Mouse (Mus musculus): ENCODE data around the gene Cacna1c. TPM values are rescaled to one million over a fixed set of nuclear protein-coding genes. Genes with fewer than 3 reads are reported as not detected.

Gene Cacna1c
- polyA plus RNA-seq, 1 experiment = not detected

DNA sequence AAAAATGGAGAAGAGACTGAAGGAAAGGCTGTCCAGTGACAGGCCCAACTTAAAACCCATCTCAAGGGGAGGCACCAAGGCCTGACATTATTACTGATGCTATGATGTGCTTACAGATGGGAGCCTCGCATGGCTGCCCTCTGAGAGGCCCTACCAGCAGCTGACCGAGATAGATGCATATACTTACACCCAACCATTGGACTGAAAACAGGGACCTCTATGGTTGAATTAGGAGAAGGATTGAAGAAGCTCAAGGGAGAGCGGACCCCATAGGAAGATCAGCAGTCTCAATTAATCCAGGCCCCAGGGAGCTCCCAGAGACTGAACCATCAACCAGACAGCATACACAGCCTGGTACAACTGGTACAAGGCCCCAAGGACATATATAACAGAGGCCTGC is 628.4 kb downstream of the Cacna1c start:
- TF ChIP-seq POLR2AphosphoS2 (IDR thresholded peaks at IDR 0.05; ENCODE audit: insufficient read length, low read depth) (no peak), CEBPB (IDR thresholded peaks at IDR 0.05; ENCODE audit: insufficient read depth, poor library complexity, severe bottlenecking) (no peak), POLR2A (IDR thresholded peaks at IDR 0.05; ENCODE audit: insufficient read length, low read depth) (no peak), SRF (IDR thresholded peaks at IDR 0.05; ENCODE audit: control insufficient read depth, insufficient read length, low read depth) (no peak), REST (IDR thresholded peaks at IDR 0.05; ENCODE audit: insufficient read depth, insufficient read length) (no peak), E2F4 (IDR thresholded peaks at IDR 0.05; ENCODE audit: insufficient read depth) (no peak), TCF12 (IDR thresholded peaks at IDR 0.05; ENCODE audit: insufficient read depth, poor library complexity, severe bottlenecking) (no peak)
- no peak overlapping the region for H3K4me3 ChIP-seq
- no peaks in the 10 kb centered on the region for H3K27me3 ChIP-seq (ENCODE audit: control insufficient read depth, insufficient read depth, insufficient read length)
- no peak overlapping the region for H3K4me2 ChIP-seq (ENCODE audit: low read depth)
- no peaks in the 10 kb centered on the region for H3K36me3 ChIP-seq (ENCODE audit: control insufficient read depth, insufficient read depth)
- no peak overlapping the region for H3ac ChIP-seq (ENCODE audit: control insufficient read depth, insufficient read length)
- peaks cover 3% of the 10 kb centered on the region for H3K79me2 ChIP-seq (ENCODE audit: control insufficient read depth, insufficient read depth)

DNA sequence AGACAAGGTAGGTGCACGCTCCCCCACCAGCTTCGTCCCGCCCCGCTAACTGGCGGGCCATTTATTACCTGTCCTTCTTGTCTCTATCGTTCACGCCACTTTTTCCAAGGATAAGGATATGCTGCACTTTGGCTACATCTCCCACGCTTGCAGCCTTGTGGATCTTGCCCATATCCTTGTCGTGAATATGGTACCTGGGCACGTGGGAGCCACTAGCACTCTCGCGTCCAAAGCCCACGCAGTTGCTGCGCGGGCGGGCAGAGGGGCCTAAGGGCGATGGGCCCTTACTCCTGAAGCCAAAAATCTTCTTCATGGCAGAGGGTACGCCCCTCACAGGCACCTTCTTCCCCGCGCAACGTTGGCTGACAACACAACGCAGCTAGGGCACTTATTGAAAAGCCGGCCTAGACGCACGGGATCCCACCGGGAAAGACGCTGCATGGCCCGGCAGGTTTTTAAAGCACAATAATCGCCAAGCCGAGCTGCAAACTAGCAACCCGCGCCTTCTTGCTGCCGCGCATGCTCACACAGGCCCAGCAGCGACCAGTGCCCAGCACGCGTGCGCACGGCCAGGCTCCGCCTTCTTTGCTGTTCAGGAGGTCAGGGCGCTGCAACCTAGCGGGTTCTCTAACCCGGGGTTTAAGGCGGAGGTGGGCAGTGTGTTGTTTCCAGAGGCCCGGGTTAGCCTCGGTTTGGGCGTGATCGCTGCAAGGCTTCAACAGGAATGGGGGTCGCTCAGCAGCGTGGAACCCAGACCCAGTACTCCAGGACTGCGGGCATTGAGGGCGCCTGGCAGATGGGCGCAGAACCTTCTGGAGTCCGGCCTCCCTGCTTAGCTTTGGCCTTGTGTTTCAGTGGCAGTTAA is 634.2 kb downstream of the Cacna1c start, which contains the start of gene Ankrd26:
TSS of gene Ankrd26 (minus strand) at position 482 of the 865 bp plus-strand sequence.
- Histone ChIP-seq H3ac (ENCODE audit: control insufficient read depth, insufficient read length) (peak within 1 kb of the TSS; percentile 17), H3K36me3 (ENCODE audit: control insufficient read depth, insufficient read depth) (peaks cover 6% of the 10 kb centered on the region), H3K4me3 (peak within 1 kb of the TSS; percentile 77), H3K79me2 (ENCODE audit: control insufficient read depth, insufficient read depth) (peaks cover 7% of the 10 kb centered on the region), H3K4me2 (ENCODE audit: low read depth) (peak within 1 kb of the TSS; percentile 81), H3K27me3 (ENCODE audit: control insufficient read depth, insufficient read depth, insufficient read length) (no peaks in the 10 kb centered on the region)
- TF ChIP-seq MYOG (IDR thresholded peaks at IDR 0.05; ENCODE audit: control insufficient read depth in 1 of 3, insufficient read depth in 1 of 3, insufficient read length in 2 of 3, low read depth in 2 of 3) = no peak
- peak; percentile 12 for TF ChIP-seq SRF (IDR thresholded peaks at IDR 0.05; ENCODE audit: control insufficient read depth, insufficient read length, low read depth)
- peak; percentile 90 for TF ChIP-seq POLR2A (IDR thresholded peaks at IDR 0.05; ENCODE audit: insufficient read length, low read depth)
- peak; percentile 81 for TF ChIP-seq POLR2AphosphoS2 (IDR thresholded peaks at IDR 0.05; ENCODE audit: insufficient read length, low read depth)

DNA sequence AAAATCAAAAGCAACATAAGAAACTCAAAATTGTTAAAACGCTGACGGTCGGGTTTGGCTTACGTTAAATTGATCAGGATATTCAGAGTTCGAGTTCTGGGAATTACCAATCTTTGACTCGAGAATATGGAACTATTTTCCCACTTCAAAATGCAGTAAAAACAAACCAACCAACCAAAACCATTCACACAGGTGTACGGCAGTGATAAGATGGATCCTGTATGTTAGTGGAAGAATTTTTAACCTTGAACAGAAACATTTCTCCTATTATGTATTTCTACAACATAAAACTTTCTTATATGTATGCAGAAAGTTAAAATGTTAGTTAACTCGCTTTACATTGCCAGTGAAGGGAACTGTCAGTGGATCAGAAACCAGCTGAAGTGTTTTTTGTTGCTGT is 635.0 kb downstream of the Cacna1c start:
- Histone ChIP-seq H3K4me3 (peak overlapping the region; percentile 77), H3K36me3 (ENCODE audit: control insufficient read depth, insufficient read depth) (peaks cover 7% of the 10 kb centered on the region), H3K27me3 (ENCODE audit: control insufficient read depth, insufficient read depth, insufficient read length) (no peaks in the 10 kb centered on the region), H3K79me2 (ENCODE audit: control insufficient read depth, insufficient read depth) (peaks cover 7% of the 10 kb centered on the region), H3ac (ENCODE audit: control insufficient read depth, insufficient read length) (peak overlapping the region; percentile 17), H3K4me2 (ENCODE audit: low read depth) (peak overlapping the region; percentile 81)
- TF ChIP-seq POLR2AphosphoS2 (IDR thresholded peaks at IDR 0.05; ENCODE audit: insufficient read length, low read depth) = no peak
- no peak for TF ChIP-seq CEBPB (IDR thresholded peaks at IDR 0.05; ENCODE audit: insufficient read depth, poor library complexity, severe bottlenecking)
- TF ChIP-seq MYOG (IDR thresholded peaks at IDR 0.05; ENCODE audit: control insufficient read depth in 1 of 3, insufficient read depth in 1 of 3, insufficient read length in 2 of 3, low read depth in 2 of 3) = no peak
- no peak for TF ChIP-seq REST (IDR thresholded peaks at IDR 0.05; ENCODE audit: insufficient read depth, insufficient read length)
- TF ChIP-seq MYOD1 (IDR thresholded peaks at IDR 0.05; ENCODE audit: control insufficient read depth in 1 of 3, insufficient read length in 2 of 3, low read depth in 2 of 3) = no peak
- no peak for TF ChIP-seq POLR2A (IDR thresholded peaks at IDR 0.05; ENCODE audit: insufficient read length, low read depth)
- TF ChIP-seq SRF (IDR thresholded peaks at IDR 0.05; ENCODE audit: control insufficient read depth, insufficient read length, low read depth) = no peak
- no peak for TF ChIP-seq MAX (IDR thresholded peaks at IDR 0.05; ENCODE audit: low read depth)
- no peak for TF ChIP-seq USF1 (IDR thresholded peaks at IDR 0.05; ENCODE audit: low read depth)
- TF ChIP-seq TCF12 (IDR thresholded peaks at IDR 0.05; ENCODE audit: insufficient read depth, poor library complexity, severe bottlenecking) = no peak
- TF ChIP-seq TCF3 (IDR thresholded peaks at IDR 0.05; ENCODE audit: insufficient read length, low read depth) = no peak
- no peak for TF ChIP-seq E2F4 (IDR thresholded peaks at IDR 0.05; ENCODE audit: insufficient read depth)

DNA sequence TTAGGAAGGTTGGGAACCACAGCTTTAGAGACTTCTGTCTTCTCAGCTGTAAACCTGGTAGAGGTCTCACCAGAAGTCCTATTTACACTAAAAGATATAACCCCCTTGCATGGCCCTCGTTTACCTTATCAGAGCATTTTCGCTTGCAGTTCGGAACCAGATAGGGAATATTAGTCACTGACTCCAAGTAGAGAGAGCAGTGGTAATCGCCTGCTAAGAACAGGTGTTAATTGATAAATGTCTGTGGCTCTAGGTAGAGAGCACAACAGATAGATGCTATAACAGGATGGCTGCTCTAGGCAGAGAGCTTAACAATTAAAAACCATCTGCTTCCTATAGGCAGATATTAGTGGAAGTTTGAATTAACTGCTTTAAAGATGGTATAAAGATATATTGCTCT is 657.6 kb downstream of the Cacna1c start:
- Histone ChIP-seq H3K4me2 (ENCODE audit: low read depth) (no peak overlapping the region), H3K4me3 (no peak overlapping the region), H3K36me3 (ENCODE audit: control insufficient read depth, insufficient read depth) (peaks cover 37% of the 10 kb centered on the region), H3K79me2 (ENCODE audit: control insufficient read depth, insufficient read depth) (no peaks in the 10 kb centered on the region), H3ac (ENCODE audit: control insufficient read depth, insufficient read length) (no peak overlapping the region), H3K27me3 (ENCODE audit: control insufficient read depth, insufficient read depth, insufficient read length) (no peaks in the 10 kb centered on the region)
- TF ChIP-seq MYOD1 (IDR thresholded peaks at IDR 0.05; ENCODE audit: control insufficient read depth in 1 of 3, insufficient read length in 2 of 3, low read depth in 2 of 3) = no peak
- no peak for TF ChIP-seq E2F4 (IDR thresholded peaks at IDR 0.05; ENCODE audit: insufficient read depth)
- TF ChIP-seq SRF (IDR thresholded peaks at IDR 0.05; ENCODE audit: control insufficient read depth, insufficient read length, low read depth) = no peak
- TF ChIP-seq TCF3 (IDR thresholded peaks at IDR 0.05; ENCODE audit: insufficient read length, low read depth) = no peak
- no peak for TF ChIP-seq POLR2AphosphoS2 (IDR thresholded peaks at IDR 0.05; ENCODE audit: insufficient read length, low read depth)
- no peak for TF ChIP-seq REST (IDR thresholded peaks at IDR 0.05; ENCODE audit: insufficient read depth, insufficient read length)
- TF ChIP-seq CEBPB (IDR thresholded peaks at IDR 0.05; ENCODE audit: insufficient read depth, poor library complexity, severe bottlenecking) = no peak
- TF ChIP-seq MAX (IDR thresholded peaks at IDR 0.05; ENCODE audit: low read depth) = no peak
- TF ChIP-seq USF1 (IDR thresholded peaks at IDR 0.05; ENCODE audit: low read depth) = no peak

Other genes with a start within 250 kb of the Cacna1c start
- 2.8 TPM for gene Dcp1b, start 21.2 kb downstream of the Cacna1c start, polyA plus RNA-seq (2012; fragmentation: generic; extraction: Trizol)
- not detected for gene Cacna2d4, start 40.1 kb upstream of the Cacna1c start, polyA plus RNA-seq (2012; fragmentation: generic; extraction: Trizol)
- gene Lrtm2, start 134.3 kb upstream of the Cacna1c start, polyA plus RNA-seq (2012; fragmentation: generic; extraction: Trizol) = 0.06 TPM
- 47.9 TPM for gene Adipor2, start 221.3 kb upstream of the Cacna1c start, polyA plus RNA-seq (2012; fragmentation: generic; extraction: Trizol)

All from myocyte (in vitro differentiated cells).